ENCODE assay signal across 8 mouse cellular contexts in the genomic region with DNA sequence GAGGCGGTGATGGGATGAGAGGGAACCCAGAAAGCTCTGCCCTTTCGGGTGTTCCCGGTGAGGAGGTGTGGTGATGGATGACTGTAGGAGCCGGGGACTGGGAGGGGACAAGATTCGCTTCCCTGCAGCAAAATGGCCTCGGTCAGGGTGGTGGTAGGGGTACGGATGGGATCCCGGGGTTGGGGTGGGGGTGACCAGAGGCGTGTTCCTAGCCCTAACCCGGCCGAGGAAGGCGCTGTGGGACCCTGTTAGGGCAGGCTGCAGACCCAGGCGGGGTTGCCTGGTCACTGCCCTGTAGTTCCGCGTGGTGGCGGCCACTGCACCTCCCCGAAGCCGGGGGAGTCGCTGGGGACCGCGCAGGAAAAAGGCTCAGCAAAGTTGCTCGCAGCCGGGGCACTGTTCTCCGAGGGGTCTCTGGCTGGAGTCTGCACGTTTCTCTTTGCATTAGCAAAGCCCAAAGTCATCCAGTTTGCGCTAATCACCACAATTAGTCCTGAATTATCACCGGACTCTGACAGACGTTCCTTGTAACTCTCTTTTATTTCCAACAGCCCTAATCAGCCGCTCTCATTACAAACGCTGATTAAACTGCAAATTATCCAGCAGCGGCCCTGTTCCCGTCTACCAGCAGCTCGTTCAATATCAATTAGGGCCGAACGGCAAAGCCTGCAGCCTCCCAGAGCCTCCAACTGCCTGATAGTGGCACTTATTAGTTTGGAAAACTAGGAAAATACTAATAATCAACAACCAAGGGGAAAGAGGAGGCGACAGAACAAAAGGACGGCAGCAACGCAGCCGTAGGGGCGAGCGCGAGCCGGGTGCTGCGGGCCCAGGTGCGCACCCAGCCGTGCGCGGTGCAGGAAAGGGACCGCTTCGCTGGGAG.
A peak's percentile ranks its signal among the peaks of the same experiment; 100 is the strongest.
DNase-seq lines count a peak whose midpoint lies in the region; ATAC-seq lines count a peak whose summit lies in the region.

No protein-coding gene starts in this region.

- WGBS in embryonic facial prominence, embryonic 10.5 days, result under 1% methylated on average over 50 of the region's 50 CpGs
- WGBS in limb, embryonic 12.5 days, result under 1% methylated on average over 50 of the region's 50 CpGs
- WGBS in midbrain, embryonic 14.5 days, result under 1% methylated on average over 50 of the region's 50 CpGs

- H3K36me3 ChIP-seq in embryonic facial prominence, embryonic 10.5 days (replicated peaks), result no peaks in the 10 kb centered on the region
- H3K36me3 ChIP-seq in limb, embryonic 12.5 days, result no peaks in the 10 kb centered on the region
- no peaks in the 10 kb centered on the region for H3K36me3 ChIP-seq in midbrain, embryonic 14.5 days (ENCODE audit: control insufficient read depth, insufficient read depth, low read length)

- peaks cover 100% of the 10 kb centered on the region for H3K27me3 ChIP-seq in embryonic facial prominence, embryonic 10.5 days (replicated peaks; ENCODE audit: low read depth, poor library complexity, severe bottlenecking)
- H3K27me3 ChIP-seq in limb, embryonic 12.5 days, result peaks cover 87% of the 10 kb centered on the region
- peaks cover 85% of the 10 kb centered on the region for H3K27me3 ChIP-seq in midbrain, embryonic 14.5 days (ENCODE audit: control insufficient read depth, insufficient read depth, low read length)

- peaks cover 35% of the 10 kb centered on the region for H3K4me1 ChIP-seq in embryonic facial prominence, embryonic 10.5 days
- peaks cover 23% of the 10 kb centered on the region for H3K4me1 ChIP-seq in limb, embryonic 12.5 days (replicated peaks)
- peaks cover 16% of the 10 kb centered on the region; the same call in 1 of the 2 replicates for H3K4me1 ChIP-seq in midbrain, embryonic 14.5 days (ENCODE audit: control insufficient read depth, insufficient read depth, low read length)

- H3K4me2 ChIP-seq in limb, embryonic 12.5 days, result peak overlapping the region; percentile 73
- H3K4me2 ChIP-seq in midbrain, embryonic 14.5 days (ENCODE audit: low read length), result peak overlapping the region; percentile 37

- H3K9me3 ChIP-seq in embryonic facial prominence, embryonic 10.5 days, result no peaks in the 10 kb centered on the region
- no peaks in the 10 kb centered on the region for H3K9me3 ChIP-seq in limb, embryonic 12.5 days
- no peaks in the 10 kb centered on the region for H3K9me3 ChIP-seq in midbrain, embryonic 14.5 days (ENCODE audit: control insufficient read depth, low read length)

- peak; percentile 43 for DNase-seq in left cerebral cortex, postnatal 4 days
- no peak for DNase-seq in left cerebral cortex, adult 8-10 months (ENCODE audit: low spot score in 2 of 2)
- peak; percentile 79 for DNase-seq in embryonic facial prominence, embryonic 10.5 days (ENCODE audit: low spot score)
- peak; percentile 20 to 46 for DNase-seq in heart, postnatal 14 days
- peak; percentile 52 for DNase-seq in midbrain, embryonic 14.5 days
- DNase-seq in spleen, postnatal 14 days (ENCODE audit: low spot score in 2 of 2), result no peak
- no peak for DNase-seq in spleen, postnatal 10 days (ENCODE audit: low spot score in 2 of 2)

- peak overlapping the region; percentile 37; the same call in 1 of the 2 replicates for H3K9ac ChIP-seq in limb, embryonic 12.5 days (replicated peaks)
- no peak overlapping the region for H3K9ac ChIP-seq in midbrain, embryonic 14.5 days (replicated peaks; ENCODE audit: low read length)

- no peak overlapping the region for H3K27ac ChIP-seq in embryonic facial prominence, embryonic 10.5 days (replicated peaks)
- H3K27ac ChIP-seq in limb, embryonic 12.5 days, result no peak overlapping the region
- no peak overlapping the region for H3K27ac ChIP-seq in midbrain, embryonic 14.5 days (replicated peaks; ENCODE audit: low read depth, low read length)

- no peak; the same call in 1 of the 2 replicates for ATAC-seq in limb, embryonic 12.5 days (ENCODE audit: insufficient number of reproducible peaks, insufficient read depth, low FRiP score, low TSS enrichment, low read depth)
- ATAC-seq in midbrain, embryonic 14.5 days (ENCODE audit: low FRiP score, low TSS enrichment), result no peak

- intact Hi-C loops in left cerebral cortex, postnatal 4 days (cut with DNase I), result loop anchor here (5.0 to 10.0 kb wide), 2 partner anchors 172 to 915 kb away; no protein-coding TSS in a partner anchor
- intact Hi-C loops in heart, postnatal 14 days (cut with DNase I), result loop anchor here (10.0 kb wide), 1 partner anchor 145 kb away; no protein-coding TSS in a partner anchor

- H3K4me3 ChIP-seq in embryonic facial prominence, embryonic 10.5 days, result peak overlapping the region; percentile 51
- H3K4me3 ChIP-seq in limb, embryonic 12.5 days (replicated peaks), result peak overlapping the region; percentile 39
- peak overlapping the region; percentile 16; the same call in 1 of the 2 replicates for H3K4me3 ChIP-seq in midbrain, embryonic 14.5 days (replicated peaks; ENCODE audit: low read depth, low read length)

Comparison
In these comparisons a context has a peak if more than half of its experiments do, and no peak if none do; other contexts are left out.
1. DNase-seq: peak in left cerebral cortex, postnatal 4 days (single experiment), embryonic facial prominence, embryonic 10.5 days (single experiment), heart, postnatal 14 days (2 of 2) and midbrain, embryonic 14.5 days (single experiment); none in left cerebral cortex, adult 8-10 months (0 of 2), spleen, postnatal 14 days (0 of 2) and spleen, postnatal 10 days (0 of 2).
2. Peak in every context shown above with its lines, with median percentiles within 50 percentile points of each other: H3K4me3 ChIP-seq.